Mouse (Mus musculus) frontal cortex, postnatal 14 days (tissue): ENCODE measurements around the gene Ndufs1.
A peak's percentile ranks its signal among the peaks of the same experiment; 100 is the strongest.
"Not testable (repeated sequence)": the region's sequence is repeated elsewhere in the genome, so short reads cannot be mapped to it uniquely, and the experiment has no call there.

Source experiments
- DNase-seq, 2 experiments: peaks; one replicate each; pipeline ENCODE4 v3.0.0; 2022; ENCODE audit warnings: low spot score in 2 of 2

Gene Ndufs1

DNA sequence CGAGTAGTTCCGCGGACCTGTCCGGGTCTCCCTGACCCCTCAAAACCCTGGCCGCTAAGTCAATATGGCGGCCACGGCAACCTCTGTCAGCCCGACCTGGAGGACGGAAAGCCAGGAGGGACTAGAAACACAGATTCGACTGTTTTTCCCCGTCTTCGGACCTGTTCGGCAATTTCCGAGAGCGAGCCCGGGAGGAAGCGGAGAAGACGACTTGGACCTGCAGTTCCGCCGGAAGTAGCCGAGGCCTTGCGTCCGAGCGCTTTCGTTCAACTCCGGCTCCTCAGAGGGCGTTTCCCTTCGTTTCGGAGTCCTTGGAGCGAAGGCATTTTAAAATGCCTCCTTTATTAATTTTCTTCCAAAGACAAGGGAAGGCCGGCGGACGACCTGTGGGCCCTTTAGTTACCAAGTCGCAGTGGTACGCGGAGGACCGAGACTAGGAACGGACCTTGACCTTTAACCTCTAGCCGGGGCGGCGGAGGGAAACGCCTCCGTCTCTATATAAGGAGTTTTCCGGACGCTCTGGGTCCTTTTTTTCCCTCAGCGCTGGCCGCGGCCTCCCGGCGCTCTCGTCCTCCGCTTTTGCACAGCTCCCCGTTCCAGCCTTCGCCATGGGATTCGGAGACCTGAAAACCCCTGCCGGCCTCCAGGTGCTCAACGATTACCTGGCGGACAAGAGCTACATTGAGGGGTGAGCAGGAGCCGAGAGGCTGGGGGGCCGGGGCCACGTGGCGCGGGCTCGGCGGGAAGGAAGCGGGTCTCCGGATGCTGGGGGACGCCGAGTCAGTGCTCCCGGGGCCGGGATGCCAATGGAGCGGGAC, at the start of gene Ndufs1, which contains the start of gene Eef1b2:
TSS of gene Ndufs1 (minus strand) at position 230 of the 818 bp plus-strand sequence.
TSS of gene Eef1b2 (plus strand) at position 222 of the 818 bp plus-strand sequence.
- peak; percentile 96 to 97 for DNase-seq

DNA sequence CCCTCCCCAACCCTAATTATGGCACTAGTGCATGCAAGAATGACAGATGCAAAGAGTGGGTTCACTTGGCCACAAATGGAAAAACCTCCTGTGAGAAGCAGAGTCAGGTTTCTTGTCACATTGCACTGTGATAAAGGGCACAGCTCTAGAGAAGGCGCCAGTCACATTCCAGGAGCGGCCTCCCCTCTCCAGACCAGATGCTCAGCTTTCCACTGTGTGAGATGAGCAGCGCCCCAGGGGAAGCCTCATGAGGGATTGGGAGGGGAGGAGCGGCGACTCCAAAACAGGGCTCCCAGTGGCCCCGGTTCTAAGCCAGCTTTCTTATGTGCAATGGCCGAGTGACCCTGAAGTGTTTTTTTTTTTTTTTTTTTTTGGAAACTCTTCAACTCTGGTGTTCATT, 49.3 kb upstream of the Ndufs1 start:
- DNase-seq: no peak

DNA sequence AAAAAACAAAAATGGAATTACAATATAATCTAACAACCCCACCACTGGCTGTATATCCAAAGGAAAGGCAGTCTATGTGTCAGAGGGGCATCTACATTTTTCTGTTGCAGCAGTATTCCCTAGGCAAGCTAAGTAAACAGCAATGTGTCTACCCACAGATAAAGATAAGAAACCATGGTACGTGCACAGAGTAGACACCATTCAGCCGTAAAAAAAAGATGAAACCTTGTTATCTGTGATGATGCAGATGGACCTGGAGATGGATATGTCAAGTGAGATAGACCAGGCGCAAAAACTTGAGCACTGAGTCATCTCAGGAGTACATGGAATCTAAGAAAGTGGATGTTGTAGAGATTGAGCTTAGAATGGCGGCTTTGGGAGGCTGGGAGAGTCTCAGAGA, 48.4 kb upstream of the Ndufs1 start:
- no peak for DNase-seq

DNA sequence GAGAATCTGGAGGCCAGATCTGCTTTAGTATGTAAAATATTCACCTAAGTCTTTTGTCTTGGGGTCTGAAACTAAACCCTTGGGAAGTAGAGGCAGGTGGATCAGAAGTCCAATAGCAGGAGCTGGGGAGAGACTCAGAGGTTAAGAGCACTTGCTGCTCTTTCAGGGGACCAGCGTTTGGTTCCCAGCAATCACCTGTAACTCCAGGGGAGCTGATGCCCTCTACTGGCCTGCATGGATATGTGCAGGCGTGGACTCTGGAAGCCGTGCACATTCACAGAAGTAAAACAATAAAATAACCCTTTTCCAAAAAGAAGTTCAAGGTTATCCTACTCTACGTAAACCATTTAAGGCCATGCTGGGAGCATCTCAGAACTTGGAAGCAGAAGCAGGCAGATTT, 42.6 kb upstream of the Ndufs1 start:
- no peak for DNase-seq

DNA sequence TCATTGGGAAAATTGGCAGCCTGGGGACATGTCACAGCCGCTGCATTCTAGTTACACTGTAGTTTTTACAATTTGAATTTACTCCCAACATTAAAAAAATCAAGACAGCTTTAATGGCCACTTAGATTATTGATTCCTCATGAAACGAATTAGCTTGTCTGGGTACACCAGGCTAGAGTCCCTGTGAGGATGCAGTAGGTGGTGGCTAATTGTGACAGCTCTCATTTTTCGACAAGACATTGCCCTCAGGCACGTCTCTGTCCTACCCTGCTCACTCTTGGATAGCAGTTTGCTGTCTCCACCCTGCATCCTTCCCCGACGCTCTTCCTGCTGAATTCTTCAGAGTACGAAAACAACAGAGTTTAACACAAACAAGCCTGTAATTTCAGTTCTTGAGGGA, 38.0 kb upstream of the Ndufs1 start:
- DNase-seq: no peak

DNA sequence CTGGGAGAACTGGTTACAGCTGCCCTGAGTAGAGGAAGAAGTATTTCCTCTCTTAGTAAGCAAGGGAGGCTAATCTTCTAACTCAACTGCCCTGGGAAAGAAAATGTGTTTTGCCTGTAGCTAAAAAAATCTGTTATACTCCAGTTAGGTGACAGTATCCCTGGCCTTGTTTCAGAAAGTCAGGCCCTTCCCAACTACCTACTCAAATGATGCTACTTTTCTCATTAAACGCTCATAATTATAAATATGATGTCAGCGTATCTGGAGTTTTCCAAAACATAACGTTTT, 37.6 kb upstream of the Ndufs1 start, which contains the start of gene Gpr1:
TSS of gene Gpr1 (minus strand) at position 273 of the 288 bp plus-strand sequence.
- DNase-seq: no peak

DNA sequence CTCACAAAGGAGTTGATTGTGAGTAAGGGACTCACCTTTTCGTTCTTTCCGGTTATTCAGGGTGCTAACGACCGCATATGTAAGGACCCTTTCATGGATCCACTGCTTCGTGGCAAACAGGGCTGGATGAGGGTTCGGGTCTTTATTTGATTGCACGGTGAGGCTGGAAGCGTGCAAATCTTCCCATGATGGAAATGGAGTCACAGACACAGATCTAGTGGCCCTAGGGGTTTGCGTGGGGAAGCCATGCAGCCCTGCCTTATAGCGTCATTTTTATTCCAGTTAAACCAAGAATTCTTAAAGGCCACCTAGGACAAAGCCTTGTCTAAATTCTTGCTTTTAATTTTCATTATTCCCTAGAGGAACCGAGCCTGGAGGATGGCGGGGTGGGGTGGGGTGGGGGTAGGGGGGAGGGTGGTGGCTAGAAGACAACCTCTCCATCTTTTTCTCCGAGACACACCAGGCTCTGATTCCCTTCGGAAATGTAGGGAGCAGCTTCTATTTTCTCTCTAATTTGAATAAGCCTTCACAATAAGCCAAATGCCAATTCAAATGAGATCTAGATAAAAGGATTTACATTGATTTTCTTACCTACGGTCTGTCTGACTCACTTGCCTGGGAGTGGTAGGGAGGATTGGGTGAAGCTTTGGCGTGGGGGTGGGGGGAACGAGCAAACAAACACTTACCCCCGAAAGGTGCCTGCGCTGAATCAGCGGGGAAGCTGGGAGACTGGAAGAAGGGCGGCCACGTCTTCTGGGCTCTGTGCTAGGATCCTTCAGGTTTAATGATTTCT, 37.0 kb upstream of the Ndufs1 start:
- no peak for DNase-seq

DNA sequence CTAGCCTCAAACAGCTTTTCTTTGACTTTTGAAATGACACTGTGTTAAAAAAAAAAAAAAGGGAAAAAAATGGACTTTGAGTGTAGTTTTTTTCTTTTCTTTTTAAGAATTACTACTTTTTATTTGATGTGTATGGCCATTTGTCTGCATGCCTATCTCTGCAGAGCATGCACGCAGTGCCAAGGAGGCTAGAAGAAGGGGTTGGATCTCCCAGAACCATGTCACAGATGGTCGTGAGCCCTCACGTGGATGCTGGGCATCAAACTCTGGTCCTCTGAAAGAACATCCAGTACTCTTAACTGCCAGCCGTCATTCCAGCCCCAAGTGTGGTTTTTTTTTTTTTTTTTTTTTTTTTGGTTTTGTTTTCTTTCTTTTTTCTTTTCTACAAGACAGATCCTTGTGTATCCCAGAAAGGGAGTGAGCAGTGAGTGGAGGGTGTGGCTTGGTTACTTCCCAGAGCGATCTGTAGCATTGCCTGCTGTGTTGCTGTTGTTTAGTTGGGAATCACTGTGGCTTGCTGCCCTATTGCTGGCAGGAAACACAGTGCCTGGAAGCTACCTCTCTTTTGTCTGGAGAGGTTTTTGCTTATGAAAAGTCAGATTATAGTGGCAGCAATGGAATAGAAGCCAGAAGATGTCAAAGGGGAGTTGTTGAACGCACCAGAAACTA, 33.4 kb upstream of the Ndufs1 start:
- no peak for DNase-seq

DNA sequence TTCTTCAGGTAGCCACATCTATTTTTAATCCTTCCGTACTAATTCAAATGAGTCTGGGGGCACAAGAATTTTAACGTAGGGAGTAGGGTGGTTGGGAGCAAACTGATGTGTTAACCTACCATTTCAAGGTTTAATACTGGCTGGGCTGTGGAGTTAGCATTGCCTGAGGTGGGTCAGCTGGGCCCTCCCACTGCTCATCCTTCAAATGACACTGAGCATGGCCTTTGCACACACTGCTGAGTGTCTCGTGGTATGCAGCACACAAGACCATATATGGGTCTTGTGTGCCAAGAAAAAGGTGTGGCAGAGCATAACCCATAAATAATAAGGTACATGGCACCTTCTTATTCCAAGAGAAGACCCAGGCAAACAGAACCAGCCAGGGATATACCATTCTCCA, 31.0 kb upstream of the Ndufs1 start:
- no peak for DNase-seq

DNA sequence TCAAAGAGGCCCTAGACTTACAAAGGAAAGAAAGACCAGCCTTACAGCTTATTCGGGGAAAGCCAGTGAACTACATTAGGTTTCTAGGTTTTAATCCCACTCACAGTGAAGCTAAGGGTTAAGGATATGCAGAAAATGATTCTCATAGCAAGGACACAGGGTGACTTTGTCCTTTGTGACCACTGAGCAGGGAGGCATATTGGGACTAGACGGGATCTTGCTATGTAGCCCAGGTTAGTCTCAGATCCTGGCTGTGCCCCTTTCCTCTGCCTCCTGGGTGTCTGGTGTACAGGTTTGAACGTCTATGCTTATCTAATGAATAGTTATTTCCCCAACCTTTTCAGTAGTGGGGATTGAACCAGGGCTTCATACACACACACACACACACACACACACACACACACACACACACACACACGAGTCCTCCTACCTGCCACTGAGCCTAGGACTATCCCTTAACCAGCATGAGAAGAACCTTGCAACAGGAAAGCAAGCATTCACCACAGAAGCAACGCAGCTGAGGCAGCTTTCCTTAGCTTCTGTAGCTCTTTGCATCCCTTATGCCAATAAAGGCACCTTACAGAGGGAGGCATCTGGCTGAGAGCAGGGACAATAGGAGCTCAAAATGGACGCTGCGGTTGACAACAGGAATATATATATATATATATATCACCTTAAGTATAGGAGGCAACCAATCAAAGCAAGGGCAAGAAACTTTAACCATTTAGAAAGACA, 28.2 kb upstream of the Ndufs1 start:
- no peak for DNase-seq

DNA sequence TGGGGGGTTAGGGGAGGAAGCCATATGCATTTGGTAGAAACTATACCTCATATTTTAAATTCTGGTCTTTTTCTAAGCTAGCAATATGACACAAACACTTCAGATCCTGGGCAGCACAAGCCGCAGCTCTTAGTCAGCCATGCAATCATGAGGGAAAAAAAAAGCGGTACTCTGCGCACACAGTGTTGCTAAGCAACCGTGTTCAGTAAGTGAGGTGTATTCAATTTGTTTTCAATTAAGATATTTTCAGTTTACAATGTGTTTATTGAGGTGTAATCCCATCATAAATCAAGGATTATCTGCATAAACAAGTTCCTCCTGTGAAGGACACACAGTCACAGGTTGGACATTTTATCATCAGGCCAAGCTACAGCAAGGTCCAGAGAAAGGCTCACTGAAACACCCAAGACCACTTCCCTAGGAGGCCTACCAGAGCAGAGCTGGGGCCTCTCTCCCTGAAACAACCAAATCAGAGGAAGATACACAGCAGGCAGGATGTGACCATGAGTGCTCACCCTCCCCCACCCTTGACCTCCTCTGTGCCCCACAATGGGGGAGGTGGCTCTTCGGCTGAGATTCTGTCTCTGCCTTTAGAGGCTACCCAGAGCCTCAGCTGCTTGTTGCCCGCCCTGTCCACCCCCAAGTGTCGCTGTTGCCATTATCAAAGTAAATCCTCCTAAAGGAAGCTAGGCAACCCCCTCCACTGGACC, 27.5 kb upstream of the Ndufs1 start:
- no peak for DNase-seq

DNA sequence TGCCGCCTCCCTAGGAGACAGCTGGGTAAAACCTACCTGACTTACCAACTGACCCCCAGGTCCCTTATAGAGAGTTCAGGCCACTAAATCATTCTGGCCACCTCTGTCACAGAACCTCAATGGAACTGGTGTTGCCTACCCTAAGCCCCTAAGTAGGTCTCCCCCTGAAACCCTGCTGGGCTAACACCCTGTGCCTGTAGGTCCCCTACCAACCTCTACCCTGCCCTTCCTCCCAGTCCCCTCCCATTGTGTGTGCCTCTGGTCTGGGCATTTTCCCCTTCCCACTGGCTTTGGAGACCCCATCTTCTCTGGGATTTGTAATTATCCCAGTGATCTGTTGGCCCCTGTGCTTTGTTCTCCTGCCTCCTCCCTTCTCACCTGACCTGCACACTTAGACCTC, 26.8 kb upstream of the Ndufs1 start:
- no peak for DNase-seq

DNA sequence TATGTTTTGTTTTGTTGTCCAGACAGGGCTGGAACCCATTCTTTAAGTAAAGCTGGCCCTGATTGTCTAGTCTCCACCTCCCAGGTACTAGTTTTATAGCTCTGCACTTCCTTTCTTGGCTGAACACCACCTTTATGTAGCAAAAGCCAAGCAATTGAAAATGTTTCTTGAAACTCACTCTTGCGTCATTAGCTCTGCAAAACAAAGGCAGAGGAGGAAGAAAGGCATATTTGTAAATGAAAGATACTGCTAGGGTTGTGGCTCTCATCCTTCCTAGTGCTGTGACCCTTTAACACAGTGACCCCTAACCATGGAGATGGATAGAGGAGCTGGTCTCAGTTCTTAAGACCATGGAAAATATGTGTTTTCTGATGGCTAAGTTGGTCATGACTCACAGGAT, 25.0 kb upstream of the Ndufs1 start:
- DNase-seq: no peak

DNA sequence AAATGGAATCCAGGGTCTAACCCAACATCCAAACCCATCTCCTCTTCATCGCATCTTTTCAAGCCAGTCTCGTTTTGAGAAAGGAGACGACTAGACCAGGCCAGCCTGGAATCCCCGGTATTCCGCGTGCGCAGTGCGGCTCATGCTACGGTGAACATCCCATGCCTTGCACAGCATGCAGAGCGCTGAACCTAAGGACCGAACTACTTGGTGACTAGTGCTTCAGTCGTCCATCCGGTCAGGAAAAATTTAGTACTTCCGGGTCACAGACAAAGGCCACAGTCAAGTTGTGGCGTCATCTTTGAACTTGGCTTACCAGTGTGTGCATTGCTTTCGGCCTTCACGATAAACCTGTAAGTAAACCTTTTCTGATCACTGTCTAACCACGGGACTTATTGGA, 23.7 kb upstream of the Ndufs1 start:
- no peak for DNase-seq

DNA sequence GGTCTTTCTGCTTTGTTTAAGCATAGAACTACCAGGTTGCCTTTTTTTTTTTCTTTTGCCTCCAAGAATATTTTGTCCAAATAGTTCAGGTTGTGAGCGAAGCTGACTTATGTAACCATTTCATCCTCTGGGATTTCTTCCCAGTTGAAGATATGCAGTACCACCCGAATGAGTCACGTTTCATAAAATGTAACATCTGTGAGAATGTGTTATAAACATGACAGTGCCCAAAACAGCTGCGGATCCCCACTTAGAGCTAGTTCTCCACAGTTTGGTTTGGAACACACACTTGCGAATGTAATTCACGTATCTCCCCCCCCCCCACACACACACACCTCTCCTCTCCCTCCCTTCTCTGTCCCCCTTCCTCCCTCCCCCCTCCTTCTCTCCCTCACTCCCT, 22.8 kb upstream of the Ndufs1 start:
- DNase-seq: no peak

DNA sequence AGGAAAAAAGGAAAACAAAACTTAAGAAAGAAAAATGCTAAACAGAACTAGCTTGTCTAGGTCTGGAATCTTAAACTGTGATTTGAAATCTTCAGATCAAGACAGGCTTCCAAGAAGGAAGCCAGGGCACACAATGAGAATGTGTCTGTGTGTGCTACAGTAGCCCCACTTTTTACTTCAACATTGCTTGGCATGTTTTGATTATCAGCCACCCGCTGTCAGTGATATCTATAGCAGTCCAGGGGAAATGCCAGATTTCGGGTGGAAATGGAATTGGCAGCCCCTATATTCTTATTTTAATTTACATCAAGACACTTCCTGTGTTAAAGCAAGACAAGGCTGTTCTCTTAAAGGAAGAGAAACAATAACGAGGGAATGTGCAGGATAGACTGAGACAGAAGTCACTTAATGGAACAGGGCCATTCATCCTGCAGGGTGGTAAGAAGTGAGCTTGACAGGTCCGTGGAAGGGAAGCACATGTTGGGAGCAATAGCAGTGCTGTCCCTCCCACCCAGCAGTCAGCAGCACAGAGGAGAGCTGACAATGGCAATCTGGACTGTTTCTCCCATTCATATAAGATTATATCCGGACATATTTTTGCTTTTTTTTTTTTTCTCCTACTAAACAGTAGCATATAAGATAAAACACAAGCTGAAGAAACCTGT, 19.3 kb upstream of the Ndufs1 start:
- DNase-seq: no peak

DNA sequence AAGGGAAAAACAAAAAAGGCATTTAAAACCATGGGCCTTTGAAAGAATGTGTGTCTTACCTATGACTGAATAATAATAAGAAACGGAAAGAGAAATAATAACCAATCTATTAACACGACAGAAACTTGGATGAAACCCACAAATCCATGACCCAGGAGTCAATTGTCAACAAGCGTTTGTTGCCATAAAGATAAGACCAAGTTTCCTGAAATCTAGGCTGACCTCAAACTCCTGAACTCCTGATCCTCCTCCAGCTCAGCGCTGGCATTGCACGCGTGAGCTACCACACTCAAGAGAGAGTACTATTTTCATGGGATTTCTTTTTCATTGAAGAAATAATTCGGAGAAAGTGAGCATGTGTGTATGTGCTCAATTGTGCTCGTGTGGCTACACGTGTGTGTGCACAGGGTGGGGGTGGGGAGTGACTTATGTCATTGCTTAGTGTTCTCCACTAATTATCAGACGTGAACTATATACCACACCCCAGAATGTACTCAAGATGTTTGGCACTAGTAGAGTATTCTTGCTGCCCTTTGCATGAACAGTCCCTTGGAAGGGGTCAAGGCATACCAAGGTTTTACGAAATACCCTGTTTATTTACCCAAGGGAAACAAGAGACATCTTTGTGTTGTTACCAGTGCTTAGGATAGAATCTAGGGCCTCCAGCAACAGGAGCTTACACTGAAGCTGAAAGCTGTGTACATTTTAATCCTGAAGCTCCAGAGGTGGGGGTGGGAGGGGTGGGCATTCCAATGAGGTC, 15.9 kb upstream of the Ndufs1 start:
- DNase-seq: no peak

DNA sequence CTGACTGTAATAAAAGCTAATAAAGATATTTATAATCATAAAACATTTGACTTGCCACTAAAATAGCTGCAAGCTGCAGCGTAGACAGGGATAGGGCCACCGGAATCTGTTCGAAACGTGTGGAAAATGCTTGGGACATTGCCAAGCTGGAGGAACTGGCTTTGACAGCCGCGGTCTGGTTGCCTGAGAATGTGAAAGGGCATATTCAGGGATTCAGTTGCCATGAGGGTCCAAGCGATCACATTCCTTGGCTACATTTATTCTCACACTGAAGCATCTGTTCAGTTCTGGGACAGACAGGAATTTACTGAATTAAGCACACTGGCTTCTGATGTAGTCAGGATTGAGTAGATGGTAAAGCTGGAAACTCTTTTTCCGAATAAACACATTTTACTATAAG, 14.2 kb upstream of the Ndufs1 start:
- DNase-seq: no peak

DNA sequence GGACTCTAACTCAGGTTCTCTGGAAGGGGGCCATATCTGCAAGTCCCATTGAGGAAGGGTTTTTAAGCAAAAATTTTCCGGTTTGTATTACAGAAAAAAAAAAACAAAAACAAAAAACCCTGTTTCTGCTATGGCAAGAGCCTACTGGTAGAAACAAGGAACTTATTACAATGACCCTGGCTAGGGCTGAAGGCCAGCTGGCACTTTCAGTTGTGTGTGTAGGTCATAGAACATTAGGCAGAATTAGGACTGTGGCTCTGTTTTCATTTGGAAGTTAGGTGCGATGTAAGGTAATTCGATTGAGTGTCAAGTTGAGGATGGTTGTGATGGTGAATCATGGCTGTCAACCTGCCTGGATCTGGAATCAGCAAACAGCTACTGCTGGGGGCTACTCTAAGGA, 11.9 kb upstream of the Ndufs1 start:
- no peak for DNase-seq

DNA sequence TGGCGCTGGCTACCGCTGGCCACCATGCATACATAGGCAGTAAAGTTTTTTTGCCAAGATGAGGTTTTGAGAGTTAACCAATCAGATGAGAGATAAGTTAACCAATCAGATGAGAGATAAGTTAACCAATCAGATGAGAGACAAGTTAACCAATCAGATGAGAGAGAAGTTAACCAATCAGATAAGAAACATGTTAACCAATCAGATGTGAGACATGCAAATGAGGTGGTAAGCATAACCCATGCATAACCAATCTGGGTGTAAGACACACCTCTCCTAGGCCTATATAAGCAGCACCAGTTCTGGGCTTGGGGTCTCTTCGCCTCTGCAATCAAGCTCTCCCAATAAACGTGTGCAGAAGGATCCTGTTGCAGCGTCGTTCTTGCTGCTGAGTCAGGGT, 8.8 kb upstream of the Ndufs1 start:
- DNase-seq: not testable (repeated sequence)
